Comparison of ENCODE assay signal across 30 mouse cellular contexts in genomic region chr11:21950094-21950493, GRCm38 (mm10). TPM values are rescaled to one million over a fixed set of nuclear protein-coding genes. Genes with fewer than 3 reads are reported as not detected.
A peak's percentile ranks its signal among the peaks of the same experiment; 100 is the strongest.
DNase-seq lines count a peak whose midpoint lies in the region; ATAC-seq and TF ChIP-seq lines count a peak whose summit lies in the region.
"Had no signal": no experiment of that assay in that cellular context is flagged by ENCODE, and none has a peak within 500 bp of the region (broad histone marks: within the 10 kb centered on the region; RNA-seq: fewer than 3 reads in every experiment).

No protein-coding gene starts in this region.

- no peak overlapping the region for H3K4me2 ChIP-seq in CH12.LX (ENCODE audit: insufficient read depth, low read depth, poor library complexity, severe bottlenecking)
- H3K4me2 ChIP-seq in neural tube, embryonic 15.5 days, result no peak overlapping the region
- H3K4me2 ChIP-seq: embryonic facial prominence, embryonic 12.5 days; embryonic facial prominence, embryonic 15.5 days; heart, embryonic 11.5 days; hindbrain, embryonic 13.5 days had no signal

- peaks cover 2% of the 10 kb centered on the region for H3K9me3 ChIP-seq in CH12.LX (replicated peaks; ENCODE audit: low read length)
- no peaks in the 10 kb centered on the region for H3K9me3 ChIP-seq in neural tube, embryonic 15.5 days (replicated peaks)
- H3K9me3 ChIP-seq: embryonic facial prominence, embryonic 12.5 days; embryonic facial prominence, embryonic 15.5 days; hindbrain, embryonic 10.5 days; hindbrain, embryonic 13.5 days had no signal

- TF ChIP-seq EP300 in CH12.LX (IDR thresholded peaks at IDR 0.05; ENCODE audit: low read length), result no peak

- H3K9ac ChIP-seq in CH12.LX (ENCODE audit: insufficient read depth, low read depth), result no peak overlapping the region
- H3K9ac ChIP-seq in neural tube, embryonic 15.5 days (replicated peaks), result no peak overlapping the region
- H3K9ac ChIP-seq: embryonic facial prominence, embryonic 12.5 days; embryonic facial prominence, embryonic 15.5 days; forebrain, postnatal 0 days; hindbrain, embryonic 13.5 days had no signal

- POLR2A ChIA-PET in Patski (lab: Charles Lee), result no interaction called here

- in situ Hi-C loops in CH12.LX (cut with MboI; ENCODE audit: low pct_ligation_motif_present, low pct_unique_long_range_greater_than_20kb, low sequenced_read_pairs), result no loop called here
- in situ Hi-C loops in Patski (cut with MboI; ENCODE audit: low pct_unique_long_range_greater_than_20kb), result loop anchor here (10.0 kb wide), 1 partner anchor 1375 kb away; no protein-coding TSS in a partner anchor

- no peaks in the 10 kb centered on the region for H3K36me3 ChIP-seq in CH12.LX (replicated peaks in 1 of 2; ENCODE audit: control insufficient read depth in 1 of 2, insufficient read depth in 1 of 2, low read length in 1 of 2)
- H3K36me3 ChIP-seq in neural tube, embryonic 15.5 days, result no peaks in the 10 kb centered on the region
- H3K36me3 ChIP-seq: embryonic facial prominence, embryonic 12.5 days; embryonic facial prominence, embryonic 15.5 days; hindbrain, embryonic 10.5 days; hindbrain, embryonic 13.5 days had no signal

- TF ChIP-seq CTCF in CH12.LX (conservative IDR thresholded peaks at IDR 0.05 in 1 of 2, IDR thresholded peaks at IDR 0.05 in 1 of 2; ENCODE audit: low read depth in 2 of 2, low read length in 2 of 2), result peak in 1 of 2 experiments; percentile 19; a peak in 1 of 4 replicates
- TF ChIP-seq CTCF in Patski (IDR thresholded peaks at IDR 0.05), result peak; percentile 17

- H3K4me3 ChIP-seq in CH12.LX (replicated peaks in 1 of 3; ENCODE audit: low read depth in 2 of 3, low read length in 2 of 3, poor library complexity in 1 of 3), result no peak overlapping the region
- H3K4me3 ChIP-seq in neural tube, embryonic 15.5 days (replicated peaks), result no peak overlapping the region
- H3K4me3 ChIP-seq: embryonic facial prominence, embryonic 12.5 days; embryonic facial prominence, embryonic 15.5 days; gastrocnemius, adult 2 months; hindbrain, embryonic 10.5 days; hindbrain, embryonic 13.5 days had no signal

- DNase-seq in CH12.LX (ENCODE audit: extremely low read depth) (no peak), ES-CJ7 (ENCODE audit: low read depth, low spot score) (peak; percentile 42), Patski (ENCODE audit: low read depth, low spot score) (no peak)
- DNase-seq in lung, postnatal 4 days, result no peak
- DNase-seq in heart, postnatal 4 days, result no peak
- DNase-seq: adrenal gland, adult 2 months; adrenal gland, postnatal 14 days; cerebellum, adult 11 months; cerebellum, adult 2 months; cerebellum, adult 9-11 months; cerebellum, postnatal 25 days; forebrain, postnatal 0 days; gastrocnemius, adult 2 months; gastrocnemius, postnatal 14 days; heart, adult 11 months; kidney, adult 18-20 months had no signal

- ATAC-seq in Patski, result no peak
- ATAC-seq in neural tube, embryonic 15.5 days (ENCODE audit: low FRiP score), result no peak
- ATAC-seq: forebrain, embryonic 14.5 days; forebrain, postnatal 0 days; hindbrain, embryonic 16.5 days; intestine, embryonic 16.5 days had no signal

- peak; percentile 6 for TF ChIP-seq RAD21 in CH12.LX (IDR thresholded peaks at IDR 0.05; ENCODE audit: low read depth, low read length)

- CTCF ChIA-PET in Patski (lab: Charles Lee), result no interaction called here

- no peak for TF ChIP-seq POLR2A in CH12.LX (IDR thresholded peaks at IDR 0.05; ENCODE audit: low read depth, low read length)

- H3K27me3 ChIP-seq in CH12.LX (replicated peaks), result no peaks in the 10 kb centered on the region
- no peaks in the 10 kb centered on the region for H3K27me3 ChIP-seq in Patski
- no peaks in the 10 kb centered on the region for H3K27me3 ChIP-seq in neural tube, embryonic 15.5 days (replicated peaks)
- H3K27me3 ChIP-seq: embryonic facial prominence, embryonic 12.5 days; embryonic facial prominence, embryonic 15.5 days; hindbrain, embryonic 13.5 days had no signal

- H3K4me1 ChIP-seq in CH12.LX (ENCODE audit: control insufficient read depth in 1 of 2, insufficient read depth in 2 of 2), result peaks cover 0 to 3% of the 10 kb centered on the region in 2 experiments; a peak in 2 of 4 replicates
- H3K4me1 ChIP-seq in neural tube, embryonic 15.5 days, result no peaks in the 10 kb centered on the region
- H3K4me1 ChIP-seq: embryonic facial prominence, embryonic 12.5 days; embryonic facial prominence, embryonic 15.5 days; hindbrain, embryonic 10.5 days; hindbrain, embryonic 13.5 days had no signal

- H3K27ac ChIP-seq in CH12.LX (ENCODE audit: insufficient read depth, low read depth), result no peak overlapping the region
- H3K27ac ChIP-seq in neural tube, embryonic 15.5 days (replicated peaks), result no peak overlapping the region
- H3K27ac ChIP-seq: embryonic facial prominence, embryonic 12.5 days; embryonic facial prominence, embryonic 15.5 days; gastrocnemius, adult 2 months; hindbrain, embryonic 10.5 days; hindbrain, embryonic 13.5 days had no signal

- no peaks in the 10 kb centered on the region for H3K79me2 ChIP-seq in CH12.LX (replicated peaks; ENCODE audit: control insufficient read depth, extremely low read depth, insufficient read depth, poor library complexity, severe bottlenecking)

- dilution Hi-C loops in CH12.LX (cut with MboI; ENCODE audit: extremely low pct_ligation_motif_present, extremely low pct_unique_long_range_greater_than_20kb, low sequenced_read_pairs), result no loop called here

TF ChIP-seq in CH12.LX, 34 proteins besides CTCF, POLR2A, EP300 and RAD21:
- no peak for TF ChIP-seq SMC3 (IDR thresholded peaks at IDR 0.05; ENCODE audit: low read depth, low read length)
- TF ChIP-seq ZNF384 (IDR thresholded peaks at IDR 0.05; ENCODE audit: low read depth, low read length), result no peak
- TF ChIP-seq MAZ (IDR thresholded peaks at IDR 0.05; ENCODE audit: low read depth, low read length), result no peak
- TF ChIP-seq BHLHE40 (IDR thresholded peaks at IDR 0.05; ENCODE audit: low read depth, low read length), result no peak
- no peak for TF ChIP-seq SIN3A (IDR thresholded peaks at IDR 0.05; ENCODE audit: low read length)
- no peak for TF ChIP-seq NRF1 (IDR thresholded peaks at IDR 0.05; ENCODE audit: low read depth, low read length)
- no peak for TF ChIP-seq CHD2 (IDR thresholded peaks at IDR 0.05; ENCODE audit: low read length)
- no peak for TF ChIP-seq ZMIZ1 (IDR thresholded peaks at IDR 0.05; ENCODE audit: low read depth, low read length)
- no peak for TF ChIP-seq TBP (conservative IDR thresholded peaks at IDR 0.05; ENCODE audit: low read depth, low read length)
- TF ChIP-seq USF2 (conservative IDR thresholded peaks at IDR 0.05; ENCODE audit: low read depth, low read length), result no peak
- no peak for TF ChIP-seq MXI1 (IDR thresholded peaks at IDR 0.05; ENCODE audit: low read depth, low read length)
- TF ChIP-seq MAFK (IDR thresholded peaks at IDR 0.05; ENCODE audit: insufficient replicate concordance, low read length), result no peak
TF ChIP-seq in CH12.LX: peak in this region for 0.

RNA-seq across cellular contexts. Expression of gene Otx1, which starts 52.6 kb away (rescaled TPM):
- total RNA-seq in CH12.LX (2012; rRNA removed) (not detected in 2 replicates), CH12.LX (2014; rRNA removed) (not detected in 2 replicates)
- polyA plus RNA-seq in CH12.LX (2012; ENCODE audit: insufficient read length, low read depth) (not detected in 2 replicates), Patski (2021) (3.4 TPM)
- under 1 TPM in 1 of 2 experiments, not detected in 1; 0.09 TPM for total RNA-seq in heart, postnatal 4 days (2021)
- not detected in 2 replicates for polyA plus RNA-seq in neural tube, embryonic 15.5 days (2015; fragmentation: Nextera tagmentation; extraction: Ambion mirVana)
- total RNA-seq: adrenal gland, adult 2 months; adrenal gland, postnatal 14 days; adrenal gland, postnatal 4 days; common myeloid progenitor, adult 5-6 weeks; gastrocnemius, adult 2 months; gastrocnemius, postnatal 14 days; gastrocnemius, postnatal 4 days; heart, adult 8-10 months; heart, postnatal 25 days had no signal
- polyA plus RNA-seq: adrenal gland, adult 2 months; intestine, embryonic 16.5 days had no signal
